Mouse (Mus musculus) stomach, embryonic 14.5 days (tissue): Measurements from ENCODE around the gene S1pr3. TPM values are rescaled to one million over a fixed set of nuclear protein-coding genes. Genes with fewer than 3 reads are reported as not detected.

Source experiments
- ATAC-seq: fragments of 200-750 bp; cut with Nextera tagmentation; 2 replicates; pipeline ENCODE4 v1.8.0; 2017; ENCODE audit warnings: low read depth, moderate TSS enrichment; ENCODE audit not compliant: insufficient number of reproducible peaks, insufficient read depth, low FRiP score
- H3K27ac ChIP-seq: fragments of 300-500 bp; sonication (generic); 2 replicates; pipeline ENCODE4 v1.5.1; 2014; ENCODE audit warnings: mild to moderate bottlenecking, low read length, moderate library complexity, mixed read lengths
- H3K27me3 ChIP-seq: fragments of 300-500 bp; sonication (generic); 2 replicates; pipeline ENCODE4 v1.6.1; 2014; ENCODE audit warnings: low read length, control low read depth, mixed read lengths; ENCODE audit not compliant: control insufficient read depth, insufficient read depth
- H3K36me3 ChIP-seq: fragments of 300-500 bp; sonication (generic); 2 replicates; pipeline ENCODE4 v1.6.1; 2014; ENCODE audit warnings: mild to moderate bottlenecking, control low read depth, low read length, moderate library complexity, mixed read lengths; ENCODE audit not compliant: control insufficient read depth, insufficient read depth
- H3K4me1 ChIP-seq: fragments of 300-500 bp; sonication (generic); 2 replicates; pipeline ENCODE4 v1.6.1; 2014; ENCODE audit warnings: low read length, control low read depth, mixed read lengths; ENCODE audit not compliant: control insufficient read depth, insufficient read depth
- H3K4me2 ChIP-seq: fragments of 300-500 bp; sonication (generic); replicated peaks from 2 replicates; pipeline ENCODE4 v1.6.1; 2014; ENCODE audit warnings: low read depth, low read length, control low read depth
- H3K4me3 ChIP-seq: fragments of 300-500 bp; sonication (generic); 2 replicates; pipeline ENCODE4 v1.5.1; 2014; ENCODE audit warnings: low read depth, low read length, control low read depth
- H3K9ac ChIP-seq: fragments of 300-500 bp; sonication (generic); replicated peaks from 2 replicates; pipeline ENCODE4 v1.6.1; 2014; ENCODE audit warnings: low read depth, mild to moderate bottlenecking, control low read depth, low read length, moderate library complexity, mixed read lengths
- H3K9me3 ChIP-seq: fragments of 300-500 bp; sonication (generic); 2 replicates; pipeline ENCODE4 v1.6.1; 2016; ENCODE audit warnings: low read depth, low read length, control low read depth; ENCODE audit not compliant: control insufficient read depth
- WGBS: fragments of 180-500 bp; shearing (Covaris S2); extraction: QIAGEN DNeasy Blood & Tissue Kit; methylation state at CpG from one replicate; pipeline ENCODE4 v1.1.7; 2014; 5-methylcytosine and 5-hydroxymethylcytosine counted together
- polyA plus RNA-seq: library from polyadenylated mRNA; unstranded; fragments of >200 nt; fragmentation: Nextera tagmentation; extraction: Ambion mirVana; gene quantifications from 2 replicates; pipeline ENCODE4 v1.2.1, GENCODE M21; 2014

The S1pr3 gene
- polyA plus RNA-seq, 1 experiment from 2014 or later: 61.1 TPM

- Histone ChIP-seq H3K9ac (peak overlapping the region; percentile 30), H3K27me3 (no peaks in the 10 kb centered on the region), H3K9me3 (no peaks in the 10 kb centered on the region; the same call in 1 of the 2 replicates), H3K36me3 (peaks cover 4% of the 10 kb centered on the region), H3K4me1 (peaks cover 18% of the 10 kb centered on the region; the same call in 1 of the 2 replicates), H3K4me2 (peak overlapping the region; percentile 64), H3K4me3 (peak overlapping the region; percentile 70), H3K27ac (0 out of 2 replicates have a peak overlapping the region, but pooled peaks have one; percentile 87)
- ATAC-seq: no peak
- 41% methylated on average over 6 of the region's 6 CpGs for WGBS
Observed at GRCm38 (mm10) chr13:51409936-51410481, 1.6 kb downstream of the S1pr3 start.

GRCm38 (mm10) chr13:51411243-51411642 lies 2.8 kb downstream of the S1pr3 start:
- Histone ChIP-seq H3K9me3 (no peaks in the 10 kb centered on the region; the same call in 1 of the 2 replicates), H3K4me2 (peak overlapping the region; percentile 64), H3K36me3 (peaks cover 4% of the 10 kb centered on the region), H3K9ac (peak overlapping the region; percentile 33), H3K27ac (peak overlapping the region; percentile 87), H3K4me1 (peaks cover 18% of the 10 kb centered on the region; the same call in 1 of the 2 replicates), H3K4me3 (peak overlapping the region; percentile 70), H3K27me3 (no peaks in the 10 kb centered on the region)
- WGBS: 39% methylated on average over 9 of the region's 9 CpGs
- no peak for ATAC-seq

- Histone ChIP-seq H3K4me1 (peaks cover 20% of the 10 kb centered on the region; the same call in 1 of the 2 replicates), H3K36me3 (peaks cover 4% of the 10 kb centered on the region), H3K9ac (peak overlapping the region; percentile 33), H3K27me3 (no peaks in the 10 kb centered on the region), H3K4me3 (peak overlapping the region; percentile 70), H3K4me2 (peak overlapping the region; percentile 64), H3K9me3 (no peaks in the 10 kb centered on the region; the same call in 1 of the 2 replicates), H3K27ac (peak overlapping the region; percentile 87)
- ATAC-seq: no peak
- 24% methylated on average over 12 of the region's 12 CpGs for WGBS
Observed at GRCm38 (mm10) chr13:51411696-51412430, 3.4 kb downstream of the S1pr3 start.

GRCm38 (mm10) chr13:51413461-51413860 lies 5.0 kb downstream of the S1pr3 start:
- Histone ChIP-seq H3K27ac (no peak overlapping the region), H3K27me3 (no peaks in the 10 kb centered on the region), H3K4me2 (no peak overlapping the region), H3K4me3 (no peak overlapping the region), H3K4me1 (peaks cover 23% of the 10 kb centered on the region; the same call in 1 of the 2 replicates), H3K36me3 (peaks cover 4% of the 10 kb centered on the region), H3K9me3 (no peaks in the 10 kb centered on the region; the same call in 1 of the 2 replicates), H3K9ac (no peak overlapping the region)
- no peak for ATAC-seq
- 52% methylated on average over 3 of the region's 3 CpGs for WGBS

GRCm38 (mm10) chr13:51416727-51417126 lies 8.3 kb downstream of the S1pr3 start:
- no peaks in the 10 kb centered on the region for H3K27me3 ChIP-seq
- H3K4me3 ChIP-seq: no peak overlapping the region
- peaks cover 25% of the 10 kb centered on the region; the same call in 1 of the 2 replicates for H3K4me1 ChIP-seq
- H3K4me2 ChIP-seq: no peak overlapping the region
- H3K27ac ChIP-seq: no peak overlapping the region
- WGBS: 74% methylated on average over 11 of the region's 11 CpGs
- H3K36me3 ChIP-seq: peaks cover 26% of the 10 kb centered on the region
- H3K9me3 ChIP-seq: no peaks in the 10 kb centered on the region; the same call in 1 of the 2 replicates
- no peak overlapping the region for H3K9ac ChIP-seq
- no peak for ATAC-seq

GRCm38 (mm10) chr13:51417796-51418195 lies 9.4 kb downstream of the S1pr3 start:
- Histone ChIP-seq H3K27ac (peak overlapping the region; percentile 85), H3K4me2 (peak overlapping the region; percentile 16; the same call in 1 of the 2 replicates), H3K9ac (0 out of 2 replicates have a peak overlapping the region, but pooled peaks have one; percentile 18), H3K36me3 (peaks cover 34% of the 10 kb centered on the region), H3K27me3 (no peaks in the 10 kb centered on the region), H3K4me1 (peaks cover 16% of the 10 kb centered on the region; the same call in 1 of the 2 replicates), H3K4me3 (no peak overlapping the region), H3K9me3 (no peaks in the 10 kb centered on the region; the same call in 1 of the 2 replicates)
- ATAC-seq: no peak
- 43% methylated on average over 6 of the region's 6 CpGs for WGBS

- H3K9me3 ChIP-seq: no peaks in the 10 kb centered on the region; the same call in 1 of the 2 replicates
Observed at GRCm38 (mm10) chr13:51418268-51418941, 10.0 kb downstream of the S1pr3 start.

GRCm38 (mm10) chr13:51418942-51419451 lies 10.6 kb downstream of the S1pr3 start:
- Histone ChIP-seq H3K36me3 (peaks cover 34% of the 10 kb centered on the region), H3K4me3 (no peak overlapping the region), H3K4me1 (peaks cover 15% of the 10 kb centered on the region; the same call in 1 of the 2 replicates), H3K27me3 (no peaks in the 10 kb centered on the region), H3K9ac (no peak overlapping the region), H3K27ac (no peak overlapping the region), H3K9me3 (no peaks in the 10 kb centered on the region; the same call in 1 of the 2 replicates), H3K4me2 (0 out of 2 replicates have a peak overlapping the region, but pooled peaks have one; percentile 20)
- 77% methylated on average over 19 of the region's 19 CpGs for WGBS
- no peak for ATAC-seq

More at GRCm38 (mm10) chr13:51418268-51418941, 10.0 kb downstream of the S1pr3 start:
- Histone ChIP-seq H3K4me1 (peaks cover 15% of the 10 kb centered on the region; the same call in 1 of the 2 replicates), H3K4me3 (peak overlapping the region; percentile 8; the same call in 1 of the 2 replicates), H3K4me2 (peak overlapping the region; percentile 20; the same call in 1 of the 2 replicates), H3K27me3 (no peaks in the 10 kb centered on the region), H3K9ac (0 out of 2 replicates have a peak overlapping the region, but pooled peaks have one; percentile 18), H3K27ac (peak overlapping the region; percentile 85), H3K36me3 (peaks cover 34% of the 10 kb centered on the region)
- WGBS: 3% methylated on average over 20 of the region's 20 CpGs
- peak; percentile 71 for ATAC-seq
